Mouse (Mus musculus) heart, embryonic 14.5 days (tissue): ENCODE measurements around the gene Pik3ip1. TPM values are rescaled to one million over a fixed set of nuclear protein-coding genes. Genes with fewer than 3 reads are reported as not detected.
A peak's percentile ranks its signal among the peaks of the same experiment; 100 is the strongest.

ENCODE experiments used
- ATAC-seq: fragments of 200-750 bp; cut with Nextera tagmentation; 2 replicates; pipeline ENCODE4 v1.8.0; 2017; ENCODE audit warnings: low read depth, moderate TSS enrichment; ENCODE audit not compliant: insufficient number of reproducible peaks, insufficient read depth, low FRiP score
- H3K27ac ChIP-seq, 2 experiments: fragments of 200-500 bp in 1 of 2; fragments of 300-500 bp in 1 of 2; sonication (generic) in 1 of 2; replicated peaks in 1 of 2; 2 replicates each; pipeline ENCODE4 v1.5.1; 2012 to 2014; ENCODE audit warnings: low read depth in 2 of 2, low read length in 2 of 2, control low read depth in 1 of 2, mild to moderate bottlenecking in 1 of 2, mixed read lengths in 1 of 2; ENCODE audit not compliant: control insufficient read depth in 1 of 2, insufficient read depth in 1 of 2
- H3K27me3 ChIP-seq: fragments of 300-500 bp; sonication (generic); 2 replicates; pipeline ENCODE4 v1.6.1; 2014; ENCODE audit warnings: mild to moderate bottlenecking, low read length, control low read depth; ENCODE audit not compliant: control insufficient read depth, insufficient read depth
- H3K36me3 ChIP-seq: fragments of 300-500 bp; sonication (generic); 2 replicates; pipeline ENCODE4 v1.6.1; 2014; ENCODE audit warnings: mild to moderate bottlenecking, control low read depth, low read length, mixed read lengths; ENCODE audit not compliant: control insufficient read depth, insufficient read depth
- H3K4me1 ChIP-seq, 2 experiments: fragments of 200-500 bp in 1 of 2; fragments of 300-500 bp in 1 of 2; sonication (generic) in 1 of 2; 2 replicates each; pipeline ENCODE4 v1.6.1; 2012 to 2014; ENCODE audit warnings: low read length in 2 of 2, control low read depth in 1 of 2, mixed read lengths in 1 of 2; ENCODE audit not compliant: control insufficient read depth in 2 of 2, insufficient read depth in 2 of 2
- H3K4me2 ChIP-seq: fragments of 300-500 bp; sonication (generic); 2 replicates; pipeline ENCODE4 v1.6.1; 2014; ENCODE audit warnings: mild to moderate bottlenecking, low read length
- H3K4me3 ChIP-seq, 2 experiments: fragments of 200-500 bp in 1 of 2; fragments of 300-500 bp in 1 of 2; sonication (generic) in 1 of 2; 2 replicates each; pipeline ENCODE4 v1.5.1; 2012 to 2014; ENCODE audit warnings: low read length in 2 of 2, mild to moderate bottlenecking in 2 of 2, control low read depth in 1 of 2, low read depth in 1 of 2, moderate library complexity in 1 of 2; ENCODE audit not compliant: control insufficient read depth in 1 of 2, insufficient read depth in 1 of 2
- H3K9ac ChIP-seq: fragments of 300-500 bp; sonication (generic); 2 replicates; pipeline ENCODE4 v1.6.1; 2014; ENCODE audit warnings: mild to moderate bottlenecking, low read length
- H3K9me3 ChIP-seq: fragments of 300-500 bp; sonication (generic); 2 replicates; pipeline ENCODE4 v1.6.1; 2016; ENCODE audit warnings: low read length, control low read depth; ENCODE audit not compliant: control insufficient read depth
- WGBS: fragments of 180-500 bp; shearing (Covaris S2); extraction: QIAGEN DNeasy Blood & Tissue Kit; methylation state at CpG from one replicate; pipeline ENCODE4 v1.1.7; 2014; 5-methylcytosine and 5-hydroxymethylcytosine counted together
- polyA plus RNA-seq: library from polyadenylated mRNA; unstranded; fragments of >200 nt; fragmentation: Nextera tagmentation; extraction: Ambion mirVana; gene quantifications from 2 replicates; pipeline ENCODE4 v1.2.1, GENCODE M21; 2014

Gene Pik3ip1
- polyA plus RNA-seq, 1 experiment from 2014 or later = 32.2 TPM

DNA sequence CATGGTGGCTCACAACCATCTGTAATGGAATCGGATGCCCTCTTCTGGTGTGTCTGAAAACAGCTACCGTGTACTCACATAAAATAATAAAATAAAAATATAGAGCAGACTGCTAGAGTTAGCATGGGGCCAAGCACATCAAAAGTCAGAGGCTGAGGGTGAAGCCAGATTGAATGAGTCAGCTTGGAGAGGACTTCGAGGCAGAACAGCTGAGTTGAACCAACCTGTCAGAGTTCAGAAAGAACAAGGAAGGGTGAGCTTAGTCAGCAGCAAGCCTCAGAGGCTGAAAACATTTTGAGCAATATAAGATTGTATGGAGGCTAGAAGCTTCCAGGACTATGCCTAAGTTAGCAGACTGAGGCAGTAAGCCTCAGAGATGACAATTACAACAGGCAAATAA, 11.9 kb upstream of the Pik3ip1 start:
- Histone ChIP-seq H3K4me1 (no peaks in the 10 kb centered on the region), H3K4me2 (no peak overlapping the region), H3K9me3 (no peaks in the 10 kb centered on the region), H3K27me3 (no peaks in the 10 kb centered on the region), H3K27ac (no peak overlapping the region), H3K4me3 (no peak overlapping the region), H3K9ac (no peak overlapping the region), H3K36me3 (no peaks in the 10 kb centered on the region)
- ATAC-seq = no peak
- whole genome bisulfite sequencing = 87% methylated on average over 3 of the region's 3 CpGs

DNA sequence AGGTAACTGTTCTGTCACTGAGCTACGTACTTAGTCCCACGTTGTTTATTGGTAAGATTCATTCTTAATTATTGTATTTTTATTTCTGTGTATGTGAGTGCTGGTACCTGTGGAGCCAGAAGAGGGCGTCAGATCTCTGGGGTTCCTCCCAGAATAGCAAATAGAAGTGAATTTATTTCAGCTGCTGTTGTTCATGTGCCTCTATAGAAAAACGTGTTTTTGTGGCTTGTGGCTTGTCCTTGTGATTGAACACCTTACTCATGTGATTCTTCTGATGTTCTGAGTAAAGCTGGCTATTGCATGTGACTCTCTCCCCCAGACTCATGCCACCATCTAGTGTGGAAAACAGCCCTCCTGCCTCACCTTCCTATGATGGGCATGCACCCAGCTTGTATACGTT, 1.9 kb upstream of the Pik3ip1 start:
- peaks cover 6% of the 10 kb centered on the region for H3K36me3 ChIP-seq
- no peak overlapping the region for H3K9ac ChIP-seq
- H3K9me3 ChIP-seq = no peaks in the 10 kb centered on the region
- WGBS = 79% methylated on average over 5 of the region's 5 CpGs
- H3K4me1 ChIP-seq = peaks cover 19 to 37% of the 10 kb centered on the region in 2 experiments
- no peak for ATAC-seq
- H3K27ac ChIP-seq = no peak overlapping the region
- H3K4me2 ChIP-seq = no peak overlapping the region
- no peak overlapping the region for H3K4me3 ChIP-seq
- H3K27me3 ChIP-seq = no peaks in the 10 kb centered on the region

DNA sequence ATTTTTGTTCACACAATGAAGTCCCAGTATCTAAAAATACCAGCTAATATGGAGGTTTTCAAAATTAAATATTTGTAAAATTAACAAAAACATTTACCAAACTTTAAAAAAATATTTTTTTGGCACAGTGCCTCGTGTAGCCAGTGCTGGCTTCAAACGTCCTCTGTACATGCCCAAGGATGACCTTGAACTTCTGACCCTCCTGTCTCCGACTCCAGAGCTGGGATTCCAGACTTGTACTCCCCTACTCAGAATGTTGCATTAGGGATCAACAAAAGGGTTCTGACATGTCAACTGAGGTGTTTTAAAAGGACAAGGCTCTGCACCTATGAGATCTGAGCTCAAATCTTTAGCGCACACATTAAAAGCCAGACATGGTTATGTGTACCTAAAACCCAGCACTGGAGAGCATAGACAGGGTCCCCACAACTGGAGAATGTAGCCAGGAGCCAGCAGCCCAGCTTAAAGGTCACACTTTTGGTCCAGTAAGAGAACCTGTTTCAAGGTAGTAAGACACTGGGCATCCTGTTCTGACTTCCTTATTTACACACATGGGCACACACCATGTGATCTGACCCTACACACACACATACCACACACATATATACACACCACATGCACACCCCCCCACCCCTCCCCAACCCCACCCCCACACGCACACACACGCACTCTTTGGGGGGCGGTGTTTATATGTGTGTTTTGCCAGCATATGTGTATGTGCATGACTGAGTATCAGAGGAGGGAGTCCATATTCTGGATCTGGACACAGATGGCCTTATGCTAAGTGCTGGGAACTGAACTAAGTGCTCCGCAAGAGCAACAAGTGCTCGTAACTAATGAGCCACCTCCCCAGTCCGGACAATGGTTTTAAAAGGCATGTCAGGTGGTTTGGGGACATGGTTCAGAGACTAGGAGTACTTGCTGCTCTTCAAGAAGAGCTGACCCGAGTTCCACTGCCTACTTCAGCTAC, 1.1 kb upstream of the Pik3ip1 start:
- 64% methylated on average over 11 of the region's 11 CpGs for WGBS
- Histone ChIP-seq H3K9ac (no peak overlapping the region; the same call in 1 of the 2 replicates), H3K36me3 (peaks cover 14% of the 10 kb centered on the region), H3K4me2 (peak overlapping the region; percentile 100; the same call in 1 of the 2 replicates), H3K4me1 (peaks cover 19 to 37% of the 10 kb centered on the region in 2 experiments), H3K9me3 (no peaks in the 10 kb centered on the region), H3K4me3 (no peak overlapping the region), H3K27ac (peak overlapping the region; percentile 82 to 90), H3K27me3 (no peaks in the 10 kb centered on the region)
- no peak for ATAC-seq

DNA sequence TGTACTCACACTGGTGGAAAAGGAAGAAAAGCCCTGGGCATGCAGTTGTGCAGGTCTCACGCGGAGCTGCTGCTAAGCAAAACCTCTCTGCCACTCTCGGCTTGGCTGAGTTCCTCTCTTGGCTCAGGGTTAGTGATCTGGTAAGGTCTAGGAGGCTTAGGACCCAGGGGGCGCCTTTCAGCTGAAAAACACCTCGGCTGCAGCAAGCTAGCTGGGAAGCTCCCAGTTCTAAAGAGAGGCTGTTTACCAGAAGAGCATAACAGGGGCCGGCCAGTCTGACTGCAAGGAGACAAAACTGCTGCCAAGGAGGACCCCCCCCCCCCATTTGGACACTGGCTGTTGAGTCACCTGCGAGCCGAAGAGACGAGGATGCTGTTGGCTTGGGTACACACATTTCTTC, 365 bp downstream of the Pik3ip1 start:
- peaks cover 19% of the 10 kb centered on the region for H3K36me3 ChIP-seq
- 2% methylated on average over 9 of the region's 9 CpGs for WGBS
- H3K4me1 ChIP-seq = peaks cover 29 to 48% of the 10 kb centered on the region in 2 experiments
- H3K27me3 ChIP-seq = no peaks in the 10 kb centered on the region
- peak overlapping the region; percentile 54 to 58 for H3K4me3 ChIP-seq
- peak; percentile 31; the same call in 1 of the 2 replicates for ATAC-seq
- H3K9me3 ChIP-seq = no peaks in the 10 kb centered on the region
- H3K4me2 ChIP-seq = peak overlapping the region; percentile 100
- peak overlapping the region; percentile 71 to 90 for H3K27ac ChIP-seq
- peak overlapping the region; percentile 89 for H3K9ac ChIP-seq

DNA sequence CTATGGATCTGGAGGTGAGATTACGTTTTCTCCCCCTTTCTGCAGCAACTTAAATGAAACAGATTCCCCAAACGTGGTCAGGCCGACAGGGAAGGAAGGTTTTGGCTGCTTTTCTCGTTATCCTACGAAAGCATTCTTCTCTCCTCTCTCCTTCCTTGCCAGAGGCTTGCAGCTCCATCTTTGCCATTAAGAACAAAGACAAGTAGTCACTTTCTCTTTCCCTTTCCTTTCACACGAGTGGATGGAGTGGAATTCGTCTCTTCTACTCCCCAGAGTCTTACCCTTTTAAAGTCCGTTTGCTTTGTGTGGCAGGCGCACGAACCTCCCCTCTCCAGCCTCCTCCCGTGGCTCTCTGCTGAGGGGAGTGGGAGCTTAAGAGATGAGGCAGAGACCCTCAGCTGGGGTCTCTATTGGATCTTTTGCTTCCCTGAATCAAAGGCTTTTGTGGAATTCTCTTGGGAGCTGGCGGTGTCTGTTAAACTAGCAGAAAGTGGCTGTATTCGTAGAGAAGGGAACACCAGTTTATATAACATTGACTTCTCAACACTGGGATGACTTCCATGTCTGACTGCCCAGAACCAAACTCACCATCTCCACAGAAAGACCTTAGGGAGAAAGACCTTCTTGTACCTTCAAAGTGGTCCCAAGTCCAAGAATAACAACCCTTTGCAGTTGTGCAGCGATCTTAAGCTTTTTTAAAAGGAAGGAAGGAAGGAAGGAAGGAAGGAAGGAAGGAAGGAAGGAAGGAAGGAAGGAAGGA, 970 bp downstream of the Pik3ip1 start:
- H3K27ac ChIP-seq = peak overlapping the region; percentile 71 to 90
- ATAC-seq = no peak
- H3K4me1 ChIP-seq = peaks cover 35 to 54% of the 10 kb centered on the region in 2 experiments
- WGBS = 4% methylated on average over 14 of the region's 14 CpGs
- peak overlapping the region; percentile 89 for H3K9ac ChIP-seq
- peaks cover 19% of the 10 kb centered on the region for H3K36me3 ChIP-seq
- no peaks in the 10 kb centered on the region for H3K27me3 ChIP-seq
- peak overlapping the region; percentile 54 to 58 for H3K4me3 ChIP-seq
- peak overlapping the region; percentile 100 for H3K4me2 ChIP-seq
- no peaks in the 10 kb centered on the region for H3K9me3 ChIP-seq

DNA sequence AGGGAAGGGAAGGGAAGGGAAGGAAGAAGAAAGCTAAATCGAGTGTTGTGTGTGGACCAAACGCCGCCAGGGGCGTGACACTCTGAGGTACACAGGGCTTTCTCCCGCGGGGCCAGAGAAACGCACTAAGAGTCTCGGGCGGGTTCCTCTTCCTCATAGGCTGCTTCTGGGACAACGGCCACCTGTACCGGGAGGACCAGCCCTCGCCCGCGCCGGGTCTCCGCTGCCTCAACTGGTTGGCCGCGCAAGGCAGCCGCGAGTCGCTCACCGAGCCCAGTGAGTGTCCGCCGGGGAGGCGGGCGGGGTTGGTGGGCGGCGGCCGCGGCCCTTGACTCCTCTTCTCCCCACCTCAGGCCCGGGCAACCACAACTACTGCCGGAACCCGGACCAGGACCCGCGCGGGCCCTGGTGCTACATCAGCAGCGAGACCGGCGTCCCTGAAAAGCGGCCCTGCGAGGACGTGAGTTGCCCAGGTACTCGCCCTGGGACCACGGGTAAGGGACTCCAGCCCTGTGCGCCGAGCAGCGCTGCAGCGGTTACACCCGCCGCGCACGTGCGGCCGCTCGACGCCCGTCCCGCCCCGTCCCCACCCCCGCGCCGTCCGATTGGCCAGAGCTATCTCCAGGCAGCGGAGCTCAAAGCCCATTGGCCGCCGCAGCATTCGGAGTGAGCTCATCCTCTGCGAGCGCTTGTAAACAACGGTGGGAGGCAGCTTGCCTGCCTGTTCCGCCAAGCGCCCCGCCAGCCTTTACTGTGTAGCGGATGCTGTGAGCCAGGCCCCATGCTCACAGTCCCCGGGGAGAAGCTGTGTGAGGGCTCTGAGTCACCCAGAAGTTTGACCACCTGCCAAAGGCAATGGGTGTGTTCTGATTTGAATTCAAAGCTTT, 1.8 kb downstream of the Pik3ip1 start:
- Histone ChIP-seq H3K27me3 (no peaks in the 10 kb centered on the region), H3K36me3 (peaks cover 19% of the 10 kb centered on the region), H3K27ac (peak overlapping the region; percentile 75 to 90), H3K9ac (peak overlapping the region; percentile 89), H3K4me3 (peak overlapping the region; percentile 54 to 58), H3K4me1 (peaks cover 41 to 62% of the 10 kb centered on the region in 2 experiments), H3K4me2 (peak overlapping the region; percentile 100), H3K9me3 (no peaks in the 10 kb centered on the region)
- under 1% methylated on average over 75 of the region's 75 CpGs for WGBS
- peak; percentile 89 for ATAC-seq
